Mouse (Mus musculus) MEL-GATA-1-ER (cell line): ENCODE data around the gene Plekhg5.

Experiments
- DNase-seq: peaks from one replicate; pipeline ENCODE4 v3.0.0-alpha.2; 2012; ENCODE audit warnings: low read depth; ENCODE audit errors: extremely low read depth

The Plekhg5 gene

DNA sequence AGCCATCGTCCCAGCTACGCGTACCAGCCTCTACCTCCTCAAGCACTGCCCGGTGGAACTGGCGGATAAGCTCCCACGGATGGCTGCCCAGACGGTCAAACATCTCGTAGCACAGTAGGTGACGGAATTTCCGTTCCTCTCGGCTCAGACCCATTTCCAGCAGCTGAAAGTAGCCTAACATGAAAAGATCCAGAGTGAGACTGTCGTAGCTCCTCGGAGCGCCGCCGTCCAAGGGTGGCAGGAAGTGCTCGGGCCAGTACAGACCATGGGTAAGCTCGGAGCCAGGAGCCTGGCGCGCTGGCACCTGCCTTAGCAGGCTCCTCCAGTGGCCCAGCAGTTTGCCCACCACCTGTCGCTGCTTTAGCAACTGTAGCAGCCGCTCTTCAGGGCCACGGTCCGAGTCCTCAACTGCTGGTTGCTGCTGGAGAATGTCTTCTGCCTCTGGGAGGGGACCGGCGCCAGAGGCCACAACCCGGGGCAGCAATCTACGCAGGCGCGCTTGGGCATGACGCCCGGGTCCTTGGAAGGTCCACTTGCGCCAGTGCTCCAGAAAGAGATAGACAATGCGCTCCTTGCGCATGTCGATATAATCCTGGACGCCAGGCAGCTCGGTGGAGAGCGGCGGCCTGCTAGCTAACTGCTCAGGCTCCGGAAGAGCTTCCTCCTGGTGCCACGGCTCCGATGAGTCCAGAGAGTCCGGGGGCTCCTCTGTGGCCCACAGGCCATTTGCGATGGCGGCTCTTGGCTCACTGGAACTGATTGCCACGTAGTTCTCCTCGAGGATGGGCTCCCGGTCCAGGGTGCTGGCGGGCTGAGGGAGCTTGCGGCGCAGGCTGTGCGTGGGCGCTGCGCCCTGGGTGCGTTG is 53.1 kb downstream of the Plekhg5 start:
- DNase-seq = no peak

DNA sequence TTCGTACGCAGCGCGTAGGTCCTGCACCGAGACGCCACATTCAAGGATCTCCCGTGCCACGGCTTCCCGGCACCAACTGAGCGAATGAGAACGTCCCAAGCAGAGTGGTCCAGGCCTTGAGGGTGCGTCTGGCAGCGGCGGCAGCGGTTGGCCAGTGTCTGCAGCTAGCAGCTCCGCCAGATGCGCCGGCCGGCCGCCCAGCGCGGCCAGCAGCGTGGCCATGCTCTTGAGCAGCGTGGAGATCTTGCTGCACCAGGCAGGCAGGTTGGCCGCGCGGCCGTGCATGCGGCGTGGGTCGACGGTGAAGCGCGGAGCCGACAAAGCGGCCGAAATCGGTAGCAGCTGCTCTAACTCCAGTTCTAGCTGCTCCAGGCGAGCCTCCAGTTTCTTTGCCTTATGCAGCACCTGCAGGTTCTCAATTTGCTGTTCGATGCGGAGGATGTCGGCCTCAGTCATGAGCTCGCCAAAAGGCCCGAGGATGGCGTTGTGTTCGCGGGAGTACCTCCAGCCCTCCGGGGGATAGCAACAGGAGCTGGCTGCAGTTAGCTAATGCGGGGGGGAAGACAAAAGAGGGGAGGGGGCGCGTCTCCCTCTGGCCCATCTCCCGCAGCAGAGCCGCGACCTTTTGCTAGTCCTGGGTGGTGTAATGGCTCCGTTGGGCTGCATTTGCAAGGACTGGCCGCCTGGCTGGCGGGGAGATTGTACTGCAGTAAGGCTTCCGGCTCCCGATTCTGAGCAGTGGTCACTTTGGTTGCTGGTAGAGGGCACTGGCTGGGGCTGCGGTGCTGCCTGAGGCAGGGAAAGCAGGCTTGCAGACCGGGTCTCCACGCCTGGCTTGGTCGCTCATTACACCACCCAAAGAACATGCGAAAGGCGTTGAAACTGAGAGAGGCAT is 54.0 kb downstream of the Plekhg5 start:
- DNase-seq = no peak

DNA sequence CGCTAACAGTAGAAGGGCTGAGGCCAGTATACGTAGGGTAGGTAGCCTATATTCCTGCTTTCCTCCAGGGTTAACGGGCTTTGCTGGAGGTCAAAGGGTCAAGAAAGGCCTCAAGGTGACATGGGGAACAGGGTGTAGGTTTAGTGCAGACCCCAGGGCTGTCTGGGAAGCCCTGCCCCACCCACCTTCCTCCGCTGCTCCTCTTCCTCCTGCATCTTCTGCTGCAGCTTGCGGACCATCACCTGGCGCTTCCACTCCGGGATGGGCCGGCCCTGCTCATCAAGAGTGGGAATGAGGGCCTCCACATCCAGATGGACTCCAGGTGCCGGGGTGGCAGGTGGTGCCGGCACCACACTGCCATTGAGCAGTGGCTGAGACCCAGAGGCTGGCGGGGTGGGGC is 55.6 kb downstream of the Plekhg5 start:
- DNase-seq = no peak

DNA sequence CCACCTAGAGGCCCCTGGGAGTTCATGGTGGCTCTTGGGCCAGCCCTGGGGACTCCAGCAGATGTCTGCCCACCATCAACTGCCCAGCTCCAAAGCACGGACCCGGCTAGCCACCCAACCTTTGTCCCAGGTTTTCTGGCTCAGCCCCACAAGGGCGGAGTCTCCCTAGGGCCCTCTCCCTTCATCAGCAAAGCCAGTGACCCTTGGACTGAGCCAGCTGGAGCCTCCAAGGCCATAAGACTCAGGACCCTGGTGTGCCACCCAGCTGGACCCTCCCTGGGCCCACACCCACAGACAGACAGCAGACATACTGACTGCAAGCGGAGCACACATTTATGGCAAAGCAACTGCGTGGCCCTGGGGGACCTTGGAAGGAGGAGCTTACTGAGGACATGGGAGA is 56.5 kb downstream of the Plekhg5 start:
- DNase-seq = no peak

DNA sequence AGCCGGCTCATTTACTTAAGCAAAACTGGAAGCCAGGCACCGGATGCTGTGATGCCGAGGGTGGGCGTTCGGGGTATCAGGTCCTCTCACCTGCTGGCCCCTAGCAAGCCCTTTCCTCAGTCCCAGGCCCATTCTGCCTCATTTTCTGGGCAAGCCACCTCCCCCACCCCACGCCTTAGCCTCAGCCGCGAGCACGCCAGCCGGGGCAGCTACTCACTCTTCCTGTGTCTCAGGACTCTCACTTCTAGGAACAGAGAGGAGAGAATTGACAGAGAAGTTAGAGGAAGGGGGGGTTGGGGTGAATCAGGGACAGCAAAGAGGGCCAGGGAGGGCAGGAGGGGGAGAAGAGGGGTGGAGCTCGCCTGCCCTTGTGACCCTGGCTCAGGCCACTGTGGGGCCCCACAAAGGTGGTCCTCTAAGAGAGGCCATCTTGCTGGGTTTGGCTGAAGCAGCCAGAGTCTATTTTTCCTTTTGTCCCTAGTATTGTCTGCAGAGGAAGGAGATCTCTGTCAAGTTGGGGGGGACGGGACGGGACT is 57.2 kb downstream of the Plekhg5 start:
- no peak for DNase-seq

DNA sequence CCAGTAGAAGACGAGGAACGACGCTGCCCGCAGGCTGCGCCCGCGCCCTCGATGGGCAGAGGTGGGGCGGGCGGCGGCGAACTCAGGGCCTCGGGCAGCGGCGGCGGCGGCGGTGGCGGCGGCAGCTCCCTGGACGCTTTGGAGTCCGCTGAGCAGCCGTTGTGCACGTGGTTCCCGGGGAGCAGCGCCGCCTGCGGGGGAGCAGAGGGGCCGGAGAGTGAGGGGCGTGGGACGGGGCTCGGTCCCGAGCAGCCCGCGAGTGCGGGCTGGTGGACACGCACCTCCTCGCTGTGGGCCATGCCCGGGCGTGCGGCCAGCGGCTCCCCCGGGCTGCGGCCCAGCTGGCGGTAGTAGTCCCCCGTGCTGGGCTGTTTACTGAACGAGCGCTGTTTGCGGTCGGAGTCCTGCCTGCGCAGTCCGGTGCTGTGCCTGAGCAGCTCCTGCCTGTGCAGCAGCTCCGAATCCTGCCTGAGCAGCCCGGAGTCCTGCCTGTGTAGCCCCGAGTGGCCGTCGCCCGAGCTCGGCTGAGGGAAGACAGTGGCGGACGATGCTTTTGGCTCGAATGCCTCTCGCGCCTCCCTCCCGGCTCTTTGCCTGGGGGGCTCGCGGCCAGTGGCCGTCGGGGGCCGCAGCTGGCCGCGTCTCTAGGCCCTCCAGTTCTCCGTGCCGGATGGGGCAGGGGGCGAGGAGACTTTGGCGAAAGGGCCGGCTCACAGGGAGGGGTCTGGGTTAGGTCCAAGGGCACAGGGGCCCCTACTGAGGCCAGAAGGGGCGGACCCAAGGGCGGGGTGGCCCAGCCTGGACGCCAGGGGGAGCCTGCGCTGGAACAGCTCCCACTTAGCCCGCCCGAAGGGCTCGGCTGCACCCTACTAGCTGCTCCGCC is 58.7 kb downstream of the Plekhg5 start:
- no peak for DNase-seq

DNA sequence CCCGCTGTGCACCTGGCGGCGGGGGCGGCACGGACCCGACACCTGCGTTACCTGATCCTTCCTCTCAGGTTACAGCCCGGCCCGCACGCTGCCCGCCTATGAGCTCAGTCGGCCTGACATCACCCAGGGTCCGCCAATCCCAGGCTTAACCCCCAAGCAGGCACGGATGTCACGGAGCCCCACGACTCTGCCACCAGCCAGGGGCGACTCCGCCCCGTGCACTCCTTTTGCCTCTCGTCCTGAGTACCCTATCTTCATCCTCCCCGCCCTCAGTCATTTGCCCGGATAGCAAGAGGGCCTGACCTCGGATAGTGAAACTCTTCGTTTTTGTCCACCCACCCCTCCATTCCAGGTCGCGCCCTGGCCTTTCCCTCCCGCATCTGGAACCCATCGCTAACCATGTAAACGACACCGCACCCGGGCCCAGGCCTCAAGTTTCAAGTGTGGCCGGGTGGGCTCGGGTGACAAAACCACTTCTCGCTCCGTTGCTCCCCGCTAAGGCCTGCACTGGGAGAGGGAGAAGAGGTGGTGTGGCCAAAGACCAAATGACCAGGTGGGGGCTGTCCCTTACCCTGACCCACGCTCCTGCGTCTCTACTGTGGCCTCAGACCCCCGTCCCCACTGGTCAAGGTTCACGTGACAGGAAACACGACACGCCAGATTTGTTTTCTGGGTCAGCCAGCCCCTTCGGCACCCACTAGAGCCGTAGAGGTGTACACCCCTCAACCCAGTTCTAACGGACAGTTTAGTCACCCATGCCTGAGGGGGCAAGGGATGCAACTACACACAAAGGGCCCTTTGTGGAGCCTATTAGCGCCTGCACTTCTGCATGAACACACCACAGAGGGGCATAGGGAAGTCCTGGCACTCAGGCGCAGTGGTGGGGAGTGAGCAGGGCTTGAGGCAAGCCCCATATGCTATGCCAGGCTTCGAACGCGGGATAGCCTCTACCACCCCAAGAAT is 59.8 kb downstream of the Plekhg5 start:
- DNase-seq = no peak

DNA sequence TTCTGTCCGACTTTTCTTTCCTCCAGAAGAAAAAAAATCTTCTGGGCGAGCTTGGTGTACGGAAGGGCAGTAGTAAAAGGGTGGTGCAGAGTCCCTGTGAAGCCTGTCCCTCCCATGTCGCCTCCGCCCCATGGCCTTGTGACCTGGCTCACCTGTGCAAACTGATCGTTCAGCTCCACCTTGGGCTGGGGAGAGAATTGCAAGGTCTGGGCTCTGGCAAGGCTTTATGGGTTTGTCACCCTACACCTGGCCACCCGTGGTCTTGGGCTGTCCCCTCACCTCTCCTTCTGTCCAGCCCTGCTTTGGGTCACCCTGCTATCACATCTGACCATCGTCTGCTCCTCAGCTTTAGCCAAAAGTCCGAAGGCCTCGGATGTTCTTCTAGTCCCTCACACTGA is 60.5 kb downstream of the Plekhg5 start:
- DNase-seq = no peak

DNA sequence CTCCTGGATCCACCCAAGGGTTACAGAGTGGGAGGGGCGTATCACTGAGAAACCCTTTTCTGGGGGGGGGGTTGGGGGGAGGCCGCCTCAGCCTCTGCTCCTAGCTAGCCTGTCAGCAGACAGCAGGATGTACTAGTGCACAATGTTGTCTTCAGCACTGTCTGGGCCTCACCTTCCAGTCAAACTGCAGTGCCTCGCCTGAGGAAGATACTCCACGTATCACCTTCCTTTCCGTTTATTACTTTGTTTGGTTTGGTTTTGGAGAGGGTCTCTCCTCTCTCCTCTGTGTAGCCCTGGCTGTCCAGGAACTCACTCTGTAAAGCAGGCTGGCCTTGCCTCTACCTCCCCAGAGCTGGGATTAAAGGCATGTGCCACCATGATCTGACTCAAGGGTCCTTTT is 60.9 kb downstream of the Plekhg5 start:
- no peak for DNase-seq

DNA sequence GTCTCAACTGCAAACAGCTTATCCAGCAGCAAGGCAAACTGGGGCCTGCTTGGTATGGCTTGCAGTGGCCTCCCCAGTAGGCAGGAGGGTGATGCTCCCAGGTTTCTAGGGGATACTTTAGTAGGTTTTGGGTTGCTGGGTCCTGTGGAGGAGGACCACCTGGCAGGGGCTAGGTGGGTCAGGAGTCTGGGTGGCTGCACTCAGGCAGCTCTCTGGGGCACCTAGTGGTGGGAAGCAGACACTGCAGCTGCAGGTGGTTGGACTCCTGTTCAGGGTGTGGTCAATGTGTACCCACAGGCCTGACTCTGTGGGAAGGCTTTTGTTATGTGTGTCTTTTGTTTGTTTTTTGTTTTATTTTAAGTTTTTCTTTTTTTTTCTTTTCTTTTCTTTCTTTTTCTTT is 62.2 kb downstream of the Plekhg5 start:
- no peak for DNase-seq

DNA sequence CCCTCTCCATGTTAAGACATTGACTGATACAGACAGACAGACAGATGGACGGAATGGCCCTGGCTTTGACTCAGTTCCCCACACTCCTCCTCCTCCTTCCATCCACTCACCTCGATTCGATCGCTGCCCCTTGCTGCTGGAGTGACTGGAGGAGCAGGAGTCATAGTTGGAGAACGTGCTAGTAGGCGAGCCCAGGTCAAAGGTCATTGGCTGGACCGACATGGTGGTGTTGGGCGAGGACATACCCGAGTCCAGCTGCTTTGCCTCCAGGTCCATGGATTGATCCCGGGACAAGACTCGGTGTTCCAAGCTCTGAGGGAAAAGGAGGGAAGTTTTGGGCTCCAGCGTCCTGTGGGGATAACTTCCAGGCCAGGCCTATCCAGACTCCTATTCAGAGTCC is 63.1 kb downstream of the Plekhg5 start:
- no peak for DNase-seq

DNA sequence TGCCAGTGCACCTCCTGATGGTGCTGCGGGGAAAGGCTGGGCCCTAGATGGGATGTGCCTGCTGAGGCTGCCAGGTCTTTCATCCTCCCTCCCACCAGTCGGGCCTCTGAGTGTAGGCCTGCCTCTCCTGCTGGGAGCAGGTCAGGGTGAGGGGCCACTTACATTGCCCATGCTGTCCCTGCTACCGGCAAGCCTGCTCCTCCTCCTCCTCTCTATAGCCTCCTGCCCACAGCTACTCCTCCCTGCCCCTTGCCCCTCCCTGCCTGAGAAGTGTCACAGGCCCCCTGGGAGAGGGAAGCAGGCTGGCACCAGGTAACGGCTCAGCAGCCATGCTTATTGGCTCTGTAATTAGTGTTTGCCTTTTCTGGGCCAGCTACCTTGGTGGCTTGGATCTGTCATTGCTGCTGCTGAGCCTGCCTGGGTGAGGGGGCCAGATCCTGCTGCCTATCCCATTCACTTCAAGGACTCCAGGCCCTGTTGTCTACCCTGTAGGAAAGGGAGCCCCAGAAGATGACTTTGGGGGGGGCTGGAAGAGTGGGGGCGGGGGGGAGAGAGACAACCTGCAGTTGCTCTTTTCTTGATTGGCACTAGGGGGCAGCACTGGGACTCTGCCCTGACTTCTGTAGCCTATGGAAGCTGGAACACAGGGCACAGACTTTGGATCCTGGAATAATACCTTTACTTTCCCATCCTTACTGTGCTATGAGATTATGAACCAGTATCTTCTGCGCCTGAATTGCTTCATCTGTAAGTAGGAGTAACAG is 64.0 kb downstream of the Plekhg5 start:
- no peak for DNase-seq

DNA sequence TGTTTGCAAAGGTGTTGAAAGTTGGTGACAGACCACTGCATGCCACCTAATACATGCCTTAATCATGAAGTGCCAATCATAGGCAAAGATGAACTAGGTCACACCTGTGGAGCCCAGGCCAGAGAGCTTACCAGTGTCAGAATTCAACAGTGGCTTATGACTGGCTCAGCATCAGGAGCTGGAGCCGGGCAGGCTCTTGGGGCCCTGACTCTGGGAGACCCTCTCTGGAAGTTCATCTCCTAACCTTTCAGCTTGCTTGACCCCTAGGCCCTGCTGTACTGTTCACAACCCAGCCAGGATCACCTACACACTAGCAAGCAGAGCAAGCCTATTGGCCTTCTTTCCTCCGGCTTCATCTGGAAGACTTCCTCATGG is 64.6 kb downstream of the Plekhg5 start:
- DNase-seq = no peak

DNA sequence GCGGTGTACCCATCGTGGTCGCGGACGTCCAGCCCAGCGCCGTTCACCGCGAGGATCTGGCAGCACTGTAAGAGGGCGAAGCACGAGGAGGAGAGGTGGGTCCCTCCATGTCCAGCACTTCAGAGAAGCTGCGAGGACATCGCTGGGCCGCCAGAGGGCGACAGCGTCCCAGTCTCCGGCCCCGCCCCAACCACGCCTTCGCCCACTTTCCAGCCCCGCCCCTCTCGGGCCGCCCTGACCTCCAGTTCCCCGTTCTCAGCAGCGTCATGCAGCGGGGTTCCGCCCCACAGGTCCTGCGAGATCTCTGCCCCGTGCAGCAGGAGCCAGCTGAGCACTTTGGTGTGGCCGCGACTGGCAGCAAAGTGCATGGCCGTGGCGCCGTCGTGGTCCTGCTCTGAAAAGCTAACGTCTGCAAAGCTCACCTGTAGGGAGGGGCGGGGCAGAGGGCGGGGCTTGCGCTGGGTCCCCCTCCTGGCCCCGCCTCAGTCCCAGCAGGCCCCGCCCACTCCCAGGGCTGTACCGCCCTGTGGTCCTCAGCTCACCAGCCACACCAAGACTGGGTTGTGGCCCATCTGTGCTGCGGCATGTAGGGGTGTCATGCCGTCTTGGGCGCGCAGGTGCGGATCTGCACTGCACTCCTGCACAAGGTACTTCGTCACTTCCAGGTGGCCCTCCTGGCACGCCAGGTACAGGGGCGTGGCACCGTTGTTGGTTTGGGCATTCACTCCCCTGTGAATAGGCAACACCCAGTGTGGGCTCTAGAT is 66.4 kb downstream of the Plekhg5 start:
- peak; percentile 44 for DNase-seq

DNA sequence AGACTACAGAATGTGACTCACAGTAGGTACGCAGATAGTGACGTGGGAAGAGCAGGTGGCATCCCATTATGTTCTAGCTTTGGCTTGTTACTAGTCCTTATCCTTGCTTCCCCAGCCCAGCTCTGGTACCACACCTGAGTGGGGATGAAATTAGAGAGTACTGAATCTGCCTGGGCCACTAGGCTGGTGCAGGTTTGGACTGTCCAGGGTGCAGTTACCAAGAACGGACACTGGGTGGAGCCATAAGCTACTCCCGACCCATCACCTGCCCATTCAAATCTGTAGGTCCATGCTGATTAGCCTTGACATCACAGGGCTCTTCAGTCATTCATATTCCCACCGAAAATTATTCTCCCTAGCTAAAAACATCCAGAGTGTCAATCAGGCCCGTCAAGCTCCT is 68.1 kb downstream of the Plekhg5 start:
- DNase-seq = peak; percentile 34

DNA sequence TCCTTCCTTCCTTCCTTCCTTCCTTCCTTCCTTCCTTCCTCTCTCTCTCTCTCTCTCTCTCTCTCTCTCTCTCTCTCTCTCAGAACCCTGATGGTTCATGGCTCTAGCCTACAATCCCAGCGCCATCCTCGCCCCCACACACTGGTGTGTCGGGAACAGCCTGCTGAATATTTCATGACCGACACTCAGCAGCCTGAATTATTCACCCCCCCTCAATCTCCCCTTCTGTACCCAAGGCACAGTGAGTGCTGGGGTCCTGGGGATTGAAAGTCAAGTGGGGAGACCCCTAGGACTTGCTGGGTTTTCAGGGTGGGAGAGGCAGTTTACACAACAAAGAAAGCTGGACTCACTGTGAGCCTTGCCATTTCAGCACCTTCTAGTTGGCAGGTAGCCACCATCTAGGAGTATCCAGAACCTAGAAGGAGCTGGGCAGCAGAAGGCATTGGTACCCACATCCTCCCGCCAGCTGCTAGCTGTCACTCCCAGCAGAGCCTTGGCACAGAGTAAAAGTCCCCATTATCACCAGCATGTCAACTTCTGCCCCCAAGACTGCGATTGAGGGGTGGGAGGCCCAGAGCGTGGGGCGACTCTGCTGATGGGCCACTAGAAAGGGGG is 69.3 kb downstream of the Plekhg5 start:
- no peak for DNase-seq

DNA sequence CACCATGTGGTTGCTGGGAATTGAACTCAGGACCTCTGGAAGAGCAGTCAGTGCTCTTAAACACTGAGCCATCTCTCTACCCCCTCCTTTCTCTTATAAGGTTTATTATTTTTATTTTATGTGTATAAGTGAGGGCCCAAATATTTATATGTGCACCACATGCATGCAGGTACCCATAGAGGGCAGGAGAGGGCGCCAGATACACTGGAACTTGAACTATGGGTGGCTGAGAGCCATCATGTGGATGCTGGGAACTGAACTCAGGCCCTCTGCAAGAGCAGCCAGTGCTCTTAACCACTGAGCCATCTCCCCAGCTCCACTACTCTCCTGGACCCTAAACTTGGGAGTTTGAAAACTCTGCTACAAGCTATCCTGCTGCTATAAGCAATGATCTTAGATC is 71.3 kb downstream of the Plekhg5 start:
- DNase-seq = no peak

DNA sequence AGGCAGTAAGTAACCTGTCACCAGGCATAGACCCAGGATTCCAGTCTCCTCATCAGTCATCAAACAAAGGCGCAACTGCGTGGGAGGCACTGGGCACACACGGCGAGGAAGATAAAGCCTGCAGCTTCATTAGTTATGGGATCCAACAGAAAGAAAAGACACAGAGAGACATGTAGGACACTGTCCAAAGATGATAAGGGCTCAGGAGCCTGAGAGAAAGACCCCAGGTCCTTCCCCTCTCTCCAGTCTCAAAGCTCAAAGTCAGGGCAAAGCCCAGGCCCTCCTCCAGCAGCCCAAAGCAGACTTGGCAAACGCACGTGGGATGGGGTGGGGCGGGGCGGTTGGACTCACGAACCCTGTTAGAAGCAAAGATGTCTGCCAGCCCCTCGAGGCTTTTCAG is 73.2 kb downstream of the Plekhg5 start:
- no peak for DNase-seq
